Mouse (Mus musculus): ENCODE measurements around the gene Unk. TPM values are rescaled to one million over a fixed set of nuclear protein-coding genes. Genes with fewer than 3 reads are reported as not detected.

Gene Unk
- polyA plus RNA-seq, 1 experiment from 2014 or later: 15.0 TPM

DNA sequence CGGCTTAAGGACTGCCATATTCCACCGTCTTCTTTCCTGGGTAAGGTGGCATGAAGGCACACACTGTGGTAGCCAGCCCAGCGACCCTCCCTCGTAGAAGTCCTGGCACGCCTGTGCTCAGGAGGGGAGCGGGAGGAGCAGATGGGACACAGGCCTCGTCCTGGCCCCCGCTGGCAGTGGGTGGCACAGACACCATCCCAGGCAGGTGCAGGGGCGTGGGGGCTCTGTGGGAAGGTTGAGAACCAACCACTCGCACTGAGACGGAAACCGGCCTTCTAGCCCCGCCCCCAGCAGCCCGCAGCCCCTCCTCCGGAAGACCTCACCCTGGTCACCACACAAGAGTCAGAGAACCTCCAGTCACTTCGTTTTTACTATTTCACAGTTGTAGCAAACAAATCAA, 48.1 kb downstream of the Unk start:
- peak; percentile 69 for ATAC-seq
- no peak for TF ChIP-seq CTCF (IDR thresholded peaks at IDR 0.05)
- TF ChIP-seq EP300 (IDR thresholded peaks at IDR 0.05): no peak
- no peak overlapping the region; the same call in 1 of the 2 replicates for H3K9ac ChIP-seq (replicated peaks; ENCODE audit: low read depth)
- H3K9me3 ChIP-seq (ENCODE audit: low read length): no peaks in the 10 kb centered on the region
- H3K4me2 ChIP-seq (replicated peaks; ENCODE audit: low read depth, low read length): peak overlapping the region; percentile 61
- peak; percentile 77 for DNase-seq (ENCODE audit: low spot score)
- no peaks in the 10 kb centered on the region for H3K27me3 ChIP-seq (replicated peaks; ENCODE audit: insufficient read depth, low read length)
- H3K27ac ChIP-seq (ENCODE audit: low read length): peak overlapping the region; percentile 92
- peak overlapping the region; percentile 31; the same call in 1 of the 2 replicates for H3K4me3 ChIP-seq (ENCODE audit: low read depth, low read length)
- H3K4me1 ChIP-seq (ENCODE audit: insufficient read depth, low read depth, low read length): peaks cover 4% of the 10 kb centered on the region; the same call in 1 of the 2 replicates
- peaks cover 24% of the 10 kb centered on the region; the same call in 1 of the 2 replicates for H3K36me3 ChIP-seq (ENCODE audit: insufficient read depth, low read length)
- 7% methylated on average over 16 of the region's 16 CpGs for WGBS

DNA sequence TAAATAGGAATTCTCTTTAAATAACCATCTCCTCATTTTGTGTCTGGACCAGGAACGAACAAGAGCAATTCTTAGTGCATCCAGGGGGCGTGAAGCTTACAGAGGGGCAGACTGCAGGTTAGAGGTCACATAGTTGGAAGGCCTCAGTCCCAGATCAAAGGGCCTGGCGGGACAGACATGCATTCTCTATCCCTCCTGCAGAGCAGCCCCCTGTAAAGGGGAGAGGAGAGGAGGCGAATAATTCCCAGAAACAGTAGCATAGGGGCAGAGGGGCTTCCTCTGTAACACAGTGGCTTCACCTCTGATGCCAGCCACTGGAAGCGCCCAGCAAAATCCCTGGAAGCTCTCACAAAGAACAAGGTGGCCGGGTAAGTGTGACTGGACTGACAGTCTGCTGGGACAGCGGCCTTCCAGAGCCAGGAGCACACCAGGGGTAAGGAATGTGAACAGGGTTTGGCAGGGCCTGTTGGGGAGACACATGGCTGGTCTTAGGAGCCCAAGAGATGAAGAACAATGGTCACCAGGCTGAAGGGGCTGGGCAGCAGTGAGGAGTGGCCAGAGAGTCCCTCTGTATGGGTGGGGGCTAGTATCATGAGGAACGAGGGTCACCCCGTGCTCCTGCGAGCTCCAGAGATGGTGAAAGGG, 48.7 kb downstream of the Unk start:
- 53% methylated on average over 10 of the region's 10 CpGs for WGBS

DNA sequence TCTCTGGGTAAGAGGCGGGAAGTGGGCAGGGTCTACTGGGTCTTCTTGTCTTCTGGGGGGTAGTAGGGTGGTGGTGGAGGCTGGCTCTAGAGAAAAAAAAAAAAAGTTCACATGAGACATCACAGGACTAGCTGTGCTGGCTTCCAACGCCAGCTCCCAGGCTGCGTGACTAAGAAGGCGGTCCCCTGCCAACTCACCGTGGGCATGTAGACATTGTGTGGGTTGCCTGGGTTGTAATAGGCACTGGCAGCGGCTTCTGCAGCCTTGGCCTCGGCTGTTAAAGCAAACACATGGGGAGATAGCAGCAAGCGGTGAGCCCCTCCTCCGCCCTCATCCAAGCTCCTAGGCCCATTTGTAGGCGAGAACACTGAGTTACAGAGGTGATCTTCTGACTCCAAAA, 49.4 kb downstream of the Unk start:
- WGBS: 67% methylated on average over 10 of the region's 10 CpGs
- peaks cover 4% of the 10 kb centered on the region; the same call in 1 of the 2 replicates for H3K4me1 ChIP-seq (ENCODE audit: insufficient read depth, low read depth, low read length)
- ATAC-seq (no peak), DNase-seq (ENCODE audit: low spot score) (no peak)
- H3K9me3 ChIP-seq (ENCODE audit: low read length): no peaks in the 10 kb centered on the region
- H3K4me3 ChIP-seq (ENCODE audit: low read depth, low read length): no peak overlapping the region
- H3K27me3 ChIP-seq (replicated peaks; ENCODE audit: insufficient read depth, low read length): no peaks in the 10 kb centered on the region
- peaks cover 30% of the 10 kb centered on the region; the same call in 1 of the 2 replicates for H3K36me3 ChIP-seq (ENCODE audit: insufficient read depth, low read length)
- no peak for TF ChIP-seq CTCF (IDR thresholded peaks at IDR 0.05)
- TF ChIP-seq EP300 (IDR thresholded peaks at IDR 0.05): no peak
- H3K4me2 ChIP-seq (replicated peaks; ENCODE audit: low read depth, low read length): no peak overlapping the region
- H3K9ac ChIP-seq (replicated peaks; ENCODE audit: low read depth): no peak overlapping the region
- no peak overlapping the region for H3K27ac ChIP-seq (ENCODE audit: low read length)

More for the DNA sequence above, 48.7 kb downstream of the Unk start:
- Histone ChIP-seq H3K4me3 (ENCODE audit: low read depth, low read length) (no peak overlapping the region), H3K9me3 (ENCODE audit: low read length) (no peaks in the 10 kb centered on the region), H3K27me3 (replicated peaks; ENCODE audit: insufficient read depth, low read length) (no peaks in the 10 kb centered on the region), H3K27ac (ENCODE audit: low read length) (peak overlapping the region; percentile 34; the same call in 1 of the 2 replicates), H3K9ac (replicated peaks; ENCODE audit: low read depth) (no peak overlapping the region), H3K4me2 (replicated peaks; ENCODE audit: low read depth, low read length) (no peak overlapping the region), H3K4me1 (ENCODE audit: insufficient read depth, low read depth, low read length) (peaks cover 4% of the 10 kb centered on the region; the same call in 1 of the 2 replicates), H3K36me3 (ENCODE audit: insufficient read depth, low read length) (peaks cover 30% of the 10 kb centered on the region; the same call in 1 of the 2 replicates)
- DNase-seq (ENCODE audit: low spot score) (no peak), ATAC-seq (no peak)
- TF ChIP-seq EP300 (IDR thresholded peaks at IDR 0.05): no peak
- no peak for TF ChIP-seq CTCF (IDR thresholded peaks at IDR 0.05)

DNA sequence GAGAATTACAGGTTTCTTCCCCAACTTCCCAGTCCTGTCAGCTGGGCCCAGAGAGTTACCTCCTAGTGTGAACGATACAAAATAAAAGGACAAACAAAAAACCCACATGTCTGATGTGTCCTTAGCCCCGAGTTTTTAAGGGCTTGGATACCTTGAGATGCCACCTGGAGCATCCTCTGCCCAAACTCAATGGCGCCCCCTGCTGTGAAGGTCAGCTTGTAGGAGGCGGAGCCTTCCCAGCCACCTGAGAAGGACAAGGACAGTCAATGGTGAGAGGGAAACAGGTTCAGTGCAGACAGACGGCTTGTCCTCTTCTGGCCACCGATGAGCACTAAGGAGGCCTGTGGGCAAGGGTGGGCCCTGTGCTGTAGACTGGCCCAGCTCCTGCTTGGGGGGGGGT, 51.0 kb downstream of the Unk start:
- DNase-seq (ENCODE audit: low spot score): peak; percentile 66
- H3K36me3 ChIP-seq (ENCODE audit: insufficient read depth, low read length): peaks cover 30% of the 10 kb centered on the region; the same call in 1 of the 2 replicates

DNA sequence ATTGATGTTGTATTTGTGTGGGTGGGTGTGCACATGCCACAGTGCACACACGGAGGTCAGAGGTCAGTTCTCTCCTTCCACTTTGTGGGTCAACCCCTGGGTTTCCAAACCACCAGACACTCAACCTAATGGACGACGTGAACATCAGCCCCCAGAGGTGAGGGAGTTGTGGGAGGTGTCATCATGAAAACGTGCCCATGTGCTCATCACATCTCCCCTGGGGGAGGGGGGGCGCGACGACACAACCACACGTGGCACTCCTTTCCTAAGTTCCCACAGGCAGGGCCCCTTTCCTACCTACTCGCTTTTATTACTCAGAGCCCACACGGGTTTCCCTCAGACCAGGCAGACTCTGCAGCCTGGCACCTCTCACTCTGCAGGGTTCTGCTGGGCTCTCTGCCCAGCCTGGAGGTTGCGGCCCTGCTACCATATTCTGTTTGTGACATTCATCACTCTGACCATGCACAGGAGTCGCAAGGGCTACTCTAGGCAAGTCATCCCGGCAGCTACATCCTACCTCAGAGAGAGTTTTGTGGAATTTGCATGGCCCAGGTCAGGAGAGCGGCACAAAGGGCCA, 53.1 kb downstream of the Unk start:
- ATAC-seq: no peak
- Histone ChIP-seq H3K36me3 (ENCODE audit: insufficient read depth, low read length) (peaks cover 30% of the 10 kb centered on the region; the same call in 1 of the 2 replicates), H3K4me3 (ENCODE audit: low read depth, low read length) (no peak overlapping the region), H3K27ac (ENCODE audit: low read length) (no peak overlapping the region), H3K9me3 (ENCODE audit: low read length) (no peaks in the 10 kb centered on the region), H3K4me1 (ENCODE audit: insufficient read depth, low read depth, low read length) (peaks cover 14% of the 10 kb centered on the region; the same call in 1 of the 2 replicates), H3K27me3 (replicated peaks; ENCODE audit: insufficient read depth, low read length) (no peaks in the 10 kb centered on the region), H3K4me2 (replicated peaks; ENCODE audit: low read depth, low read length) (no peak overlapping the region), H3K9ac (replicated peaks; ENCODE audit: low read depth) (no peak overlapping the region)
- 86% methylated on average over 14 of the region's 14 CpGs for WGBS
- DNase-seq (ENCODE audit: low spot score): no peak
- TF ChIP-seq EP300 (IDR thresholded peaks at IDR 0.05) (no peak), CTCF (IDR thresholded peaks at IDR 0.05) (no peak)

More for the DNA sequence above, 51.0 kb downstream of the Unk start:
- no peak for ATAC-seq
- Histone ChIP-seq H3K27ac (ENCODE audit: low read length) (no peak overlapping the region), H3K4me3 (ENCODE audit: low read depth, low read length) (no peak overlapping the region), H3K9ac (replicated peaks; ENCODE audit: low read depth) (no peak overlapping the region), H3K4me2 (replicated peaks; ENCODE audit: low read depth, low read length) (no peak overlapping the region), H3K27me3 (replicated peaks; ENCODE audit: insufficient read depth, low read length) (no peaks in the 10 kb centered on the region), H3K4me1 (ENCODE audit: insufficient read depth, low read depth, low read length) (peaks cover 12% of the 10 kb centered on the region; the same call in 1 of the 2 replicates), H3K9me3 (ENCODE audit: low read length) (no peaks in the 10 kb centered on the region)
- 65% methylated on average over 6 of the region's 6 CpGs for WGBS
- TF ChIP-seq CTCF (IDR thresholded peaks at IDR 0.05): peak; percentile 74
- no peak for TF ChIP-seq EP300 (IDR thresholded peaks at IDR 0.05)

DNA sequence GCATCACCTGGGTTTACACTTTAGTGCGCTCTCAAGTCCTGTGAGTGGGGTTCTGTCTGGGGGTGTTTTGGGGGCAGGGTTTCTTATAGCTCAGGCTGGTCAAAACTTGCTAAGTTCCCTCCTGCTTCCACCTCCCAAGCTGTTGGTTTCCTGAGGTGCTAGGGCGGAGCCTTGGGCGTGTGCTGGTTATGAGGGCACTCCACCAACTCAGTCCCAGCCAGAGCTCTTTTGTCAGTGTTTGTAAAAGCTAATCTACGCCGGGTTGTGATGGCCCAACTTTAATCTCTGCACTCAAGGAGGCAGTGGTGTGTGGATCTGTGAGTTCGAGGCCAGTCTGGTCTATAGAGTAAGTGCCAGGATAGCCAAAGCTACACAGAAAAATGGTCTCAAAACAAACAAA, 54.0 kb downstream of the Unk start:
- WGBS: 61% methylated on average over 6 of the region's 6 CpGs
- H3K27me3 ChIP-seq (replicated peaks; ENCODE audit: insufficient read depth, low read length): no peaks in the 10 kb centered on the region
- no peak overlapping the region for H3K27ac ChIP-seq (ENCODE audit: low read length)
- H3K4me1 ChIP-seq (ENCODE audit: insufficient read depth, low read depth, low read length): peaks cover 10% of the 10 kb centered on the region; the same call in 1 of the 2 replicates
- no peak for TF ChIP-seq EP300 (IDR thresholded peaks at IDR 0.05)
- TF ChIP-seq CTCF (IDR thresholded peaks at IDR 0.05): no peak
- ATAC-seq: no peak
- no peak overlapping the region for H3K4me2 ChIP-seq (replicated peaks; ENCODE audit: low read depth, low read length)
- H3K4me3 ChIP-seq (ENCODE audit: low read depth, low read length): no peak overlapping the region
- peaks cover 26% of the 10 kb centered on the region; the same call in 1 of the 2 replicates for H3K36me3 ChIP-seq (ENCODE audit: insufficient read depth, low read length)
- no peak overlapping the region for H3K9ac ChIP-seq (replicated peaks; ENCODE audit: low read depth)
- no peaks in the 10 kb centered on the region for H3K9me3 ChIP-seq (ENCODE audit: low read length)
- DNase-seq (ENCODE audit: low spot score): no peak

Data from lung, postnatal 0 days (tissue).